Mouse (Mus musculus) heart, embryonic 15.5 days (tissue): Measurements from ENCODE around the gene Cd80. TPM values are rescaled to one million over a fixed set of nuclear protein-coding genes. Genes with fewer than 3 reads are reported as not detected.

Experiments used
- ATAC-seq: fragments of 200-750 bp; cut with Nextera tagmentation; replicated peaks from 2 replicates; pipeline ENCODE4 v1.8.0; 2017; ENCODE audit warnings: low read depth, moderate TSS enrichment; ENCODE audit not compliant: insufficient number of reproducible peaks, insufficient read depth, low FRiP score
- H3K27ac ChIP-seq: fragments of 300-500 bp; sonication (generic); 2 replicates; pipeline ENCODE4 v1.5.1; 2015; ENCODE audit warnings: mild to moderate bottlenecking, inconsistent platforms
- H3K27me3 ChIP-seq: fragments of 300-500 bp; sonication (generic); 2 replicates; pipeline ENCODE4 v1.6.1; 2015; ENCODE audit warnings: inconsistent platforms
- H3K36me3 ChIP-seq: fragments of 300-500 bp; sonication (generic); 2 replicates; pipeline ENCODE4 v1.6.1; 2015; ENCODE audit warnings: mild to moderate bottlenecking, inconsistent platforms
- H3K4me1 ChIP-seq: fragments of 300-500 bp; sonication (generic); replicated peaks from 2 replicates; pipeline ENCODE4 v1.6.1; 2015; ENCODE audit warnings: inconsistent platforms
- H3K4me2 ChIP-seq: fragments of 300-500 bp; sonication (generic); 2 replicates; pipeline ENCODE4 v1.6.1; 2015; ENCODE audit warnings: inconsistent platforms, mild to moderate bottlenecking, moderate library complexity
- H3K4me3 ChIP-seq: fragments of 300-500 bp; sonication (generic); 2 replicates; pipeline ENCODE4 v1.5.1; 2015; ENCODE audit warnings: mild to moderate bottlenecking, inconsistent platforms
- H3K9ac ChIP-seq: fragments of 300-500 bp; sonication (generic); 2 replicates; pipeline ENCODE4 v1.6.1; 2015; ENCODE audit warnings: mild to moderate bottlenecking, inconsistent platforms
- H3K9me3 ChIP-seq: fragments of 300-500 bp; sonication (generic); replicated peaks from 2 replicates; pipeline ENCODE4 v1.6.1; 2016; ENCODE audit warnings: inconsistent platforms
- WGBS: fragments of 180-500 bp; shearing (Covaris S2); methylation state at CpG from one replicate; pipeline ENCODE4 v1.1.7; 2015; ENCODE audit warnings: mixed read lengths; 5-methylcytosine and 5-hydroxymethylcytosine counted together
- polyA plus RNA-seq: library from polyadenylated mRNA; unstranded; fragments of >200 nt; fragmentation: Nextera tagmentation; extraction: Ambion mirVana; gene quantifications from 2 replicates; pipeline ENCODE4 v1.2.1, GENCODE M21; 2015

The Cd80 gene
- polyA plus RNA-seq, 1 experiment from 2014 or later = 0.53 TPM

GRCm38 (mm10) chr16:38463305-38463704 lies 7.9 kb downstream of the Cd80 start:
- no peaks in the 10 kb centered on the region for H3K9me3 ChIP-seq
- no peak overlapping the region for H3K9ac ChIP-seq
- no peaks in the 10 kb centered on the region for H3K27me3 ChIP-seq
- ATAC-seq = no peak
- no peak overlapping the region for H3K27ac ChIP-seq
- H3K4me2 ChIP-seq = no peak overlapping the region
- no peak overlapping the region for H3K4me3 ChIP-seq
- 0 out of 2 replicates have a peak, but pooled peaks cover 4% of the 10 kb centered on the region for H3K4me1 ChIP-seq
- 82% methylated on average over 5 of the region's 5 CpGs for WGBS
- no peaks in the 10 kb centered on the region for H3K36me3 ChIP-seq

- H3K4me3 ChIP-seq = no peak overlapping the region
- no peaks in the 10 kb centered on the region for H3K27me3 ChIP-seq
- 0 out of 2 replicates have a peak, but pooled peaks cover 5% of the 10 kb centered on the region for H3K4me1 ChIP-seq
- no peaks in the 10 kb centered on the region for H3K36me3 ChIP-seq
- no peaks in the 10 kb centered on the region for H3K9me3 ChIP-seq
- no peak for ATAC-seq
- H3K4me2 ChIP-seq = no peak overlapping the region
- H3K27ac ChIP-seq = no peak overlapping the region
- no peak overlapping the region for H3K9ac ChIP-seq
- 71% methylated on average over 4 of the region's 4 CpGs for WGBS
Measured at GRCm38 (mm10) chr16:38466089-38466488, 10.7 kb downstream of the Cd80 start.

- ATAC-seq = no peak
- Histone ChIP-seq H3K36me3 (no peaks in the 10 kb centered on the region), H3K4me1 (0 out of 2 replicates have a peak, but pooled peaks cover 5% of the 10 kb centered on the region), H3K27ac (no peak overlapping the region), H3K9me3 (no peaks in the 10 kb centered on the region), H3K4me3 (no peak overlapping the region), H3K4me2 (no peak overlapping the region), H3K27me3 (no peaks in the 10 kb centered on the region), H3K9ac (no peak overlapping the region)
- WGBS = 73% methylated on average over 13 of the region's 13 CpGs
Measured at GRCm38 (mm10) chr16:38467091-38467916, 11.9 kb downstream of the Cd80 start.

DNA sequence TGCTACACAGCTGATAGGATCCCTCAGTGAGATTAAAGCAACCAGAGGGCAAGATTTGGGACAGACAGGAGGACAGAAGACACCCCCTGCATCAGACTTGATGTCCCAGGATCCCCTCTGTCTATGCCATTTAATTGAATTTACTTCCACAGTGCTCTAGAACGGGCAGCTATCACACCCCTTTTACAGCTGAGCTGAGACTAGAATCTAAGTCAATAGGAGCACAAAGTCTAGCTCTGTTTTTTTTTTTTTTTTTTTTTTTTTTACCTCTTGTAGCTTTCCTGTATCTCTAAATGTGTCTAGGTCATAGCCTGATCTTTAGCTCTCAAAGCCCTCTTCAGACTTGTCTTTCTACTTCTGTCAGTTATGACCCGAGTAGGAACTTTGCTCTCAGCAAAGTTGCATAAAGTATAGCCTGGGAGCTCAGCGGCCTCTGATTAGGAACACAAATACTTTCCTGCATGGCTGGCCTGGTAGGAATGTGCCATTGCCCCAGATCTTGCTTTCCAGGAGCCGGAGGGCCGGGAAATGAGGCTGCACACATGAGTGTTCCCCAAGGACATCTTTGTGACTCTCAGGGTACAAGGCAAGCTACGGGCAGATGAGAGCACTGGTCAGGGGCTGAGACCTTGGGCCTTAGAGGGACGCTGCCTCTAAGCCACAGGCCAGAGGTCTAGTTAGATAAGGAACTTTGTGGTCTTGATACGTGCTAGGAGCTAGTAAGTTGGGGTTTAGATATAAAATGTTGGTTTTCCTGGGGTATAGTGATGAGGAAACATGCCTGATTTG lies 12.8 kb downstream of the Cd80 start:
- no peak overlapping the region for H3K9ac ChIP-seq
- H3K36me3 ChIP-seq = no peaks in the 10 kb centered on the region
- no peak overlapping the region for H3K4me3 ChIP-seq
- H3K4me2 ChIP-seq = no peak overlapping the region
- no peaks in the 10 kb centered on the region for H3K9me3 ChIP-seq
- no peak overlapping the region for H3K27ac ChIP-seq
- no peaks in the 10 kb centered on the region for H3K27me3 ChIP-seq
- 0 out of 2 replicates have a peak, but pooled peaks cover 5% of the 10 kb centered on the region for H3K4me1 ChIP-seq
- 52% methylated on average over 8 of the region's 8 CpGs for WGBS
- no peak for ATAC-seq

GRCm38 (mm10) chr16:38468706-38469018 lies 13.3 kb downstream of the Cd80 start:
- H3K36me3 ChIP-seq = no peaks in the 10 kb centered on the region
- no peak for ATAC-seq
- H3K27me3 ChIP-seq = no peaks in the 10 kb centered on the region
- H3K27ac ChIP-seq = no peak overlapping the region
- no peaks in the 10 kb centered on the region for H3K9me3 ChIP-seq
- no peak overlapping the region for H3K4me2 ChIP-seq
- 32% methylated on average over 3 of the region's 3 CpGs for WGBS
- H3K4me3 ChIP-seq = no peak overlapping the region
- 0 out of 2 replicates have a peak, but pooled peaks cover 5% of the 10 kb centered on the region for H3K4me1 ChIP-seq
- H3K9ac ChIP-seq = no peak overlapping the region

- Histone ChIP-seq H3K4me1 (0 out of 2 replicates have a peak, but pooled peaks cover 5% of the 10 kb centered on the region), H3K36me3 (no peaks in the 10 kb centered on the region), H3K9me3 (no peaks in the 10 kb centered on the region), H3K27ac (no peak overlapping the region), H3K27me3 (no peaks in the 10 kb centered on the region), H3K9ac (no peak overlapping the region), H3K4me3 (no peak overlapping the region), H3K4me2 (no peak overlapping the region)
- 74% methylated on average over 8 of the region's 8 CpGs for WGBS
- no peak for ATAC-seq
Measured at GRCm38 (mm10) chr16:38469437-38469836, 14.1 kb downstream of the Cd80 start.

GRCm38 (mm10) chr16:38471697-38472506 lies 16.5 kb downstream of the Cd80 start:
- whole genome bisulfite sequencing = 66% methylated on average over 11 of the region's 11 CpGs
- Histone ChIP-seq H3K27me3 (no peaks in the 10 kb centered on the region), H3K9me3 (no peaks in the 10 kb centered on the region), H3K27ac (no peak overlapping the region), H3K4me1 (peaks cover 13% of the 10 kb centered on the region), H3K36me3 (no peaks in the 10 kb centered on the region), H3K9ac (no peak overlapping the region), H3K4me2 (no peak overlapping the region), H3K4me3 (no peak overlapping the region)
- ATAC-seq = no peak

GRCm38 (mm10) chr16:38472507-38472873 lies 17.1 kb downstream of the Cd80 start:
- Histone ChIP-seq H3K9ac (no peak overlapping the region), H3K27ac (no peak overlapping the region), H3K36me3 (no peaks in the 10 kb centered on the region), H3K4me3 (no peak overlapping the region), H3K4me2 (no peak overlapping the region), H3K4me1 (peaks cover 18% of the 10 kb centered on the region), H3K9me3 (no peaks in the 10 kb centered on the region), H3K27me3 (no peaks in the 10 kb centered on the region)
- WGBS = 86% methylated on average over 5 of the region's 5 CpGs
- no peak for ATAC-seq

- no peak overlapping the region for H3K27ac ChIP-seq
- no peaks in the 10 kb centered on the region for H3K9me3 ChIP-seq
- no peaks in the 10 kb centered on the region for H3K27me3 ChIP-seq
- H3K4me2 ChIP-seq = no peak overlapping the region
- ATAC-seq = no peak
- H3K4me1 ChIP-seq = peaks cover 14% of the 10 kb centered on the region
- WGBS = 82% methylated on average over 5 of the region's 5 CpGs
- no peak overlapping the region for H3K4me3 ChIP-seq
- H3K36me3 ChIP-seq = no peaks in the 10 kb centered on the region
- H3K9ac ChIP-seq = no peak overlapping the region
Measured at GRCm38 (mm10) chr16:38473661-38474060, 18.3 kb downstream of the Cd80 start.

DNA sequence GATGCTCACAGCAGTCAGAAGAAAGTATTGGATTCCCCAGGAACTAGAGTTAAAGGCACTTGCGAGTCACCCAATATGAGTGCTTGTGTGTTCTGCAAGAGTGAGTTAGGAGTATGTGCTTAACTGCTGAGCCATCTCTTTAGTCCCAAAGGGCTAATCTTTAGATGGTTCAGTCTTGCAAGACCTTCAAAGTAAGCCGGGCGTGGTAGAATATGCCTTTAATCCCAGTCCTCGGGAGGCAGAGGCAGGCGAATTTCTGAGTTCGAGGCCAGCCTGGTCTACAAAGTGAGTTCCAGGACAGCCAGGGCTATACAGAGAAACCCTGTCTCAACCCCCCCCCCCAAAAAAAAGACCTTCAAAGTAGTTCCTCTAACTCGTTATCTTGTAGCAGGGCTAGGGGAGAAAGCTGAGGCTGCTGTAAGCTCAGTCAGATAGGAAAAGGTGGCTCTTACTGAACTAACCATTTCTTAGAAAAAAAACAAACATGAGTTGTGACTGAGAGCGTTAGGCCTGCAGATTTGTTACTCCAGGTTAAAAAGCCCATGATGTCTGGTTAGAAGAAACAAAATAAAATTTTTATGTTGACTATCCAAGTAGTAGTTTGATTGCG lies 19.4 kb downstream of the Cd80 start:
- Histone ChIP-seq H3K9me3 (no peaks in the 10 kb centered on the region), H3K27ac (no peak overlapping the region), H3K9ac (no peak overlapping the region), H3K27me3 (no peaks in the 10 kb centered on the region), H3K4me3 (no peak overlapping the region), H3K4me1 (peaks cover 14% of the 10 kb centered on the region), H3K4me2 (no peak overlapping the region), H3K36me3 (no peaks in the 10 kb centered on the region)
- WGBS = 85% methylated on average over 9 of the region's 9 CpGs
- no peak for ATAC-seq
